Mouse (Mus musculus) cerebellum, adult 9-10 months (tissue): Measurements from ENCODE around the gene Ewsr1.

Experiments
- DNase-seq: peaks from one replicate; pipeline ENCODE4 v3.0.0; 2022

The Ewsr1 gene

GRCm38 (mm10) chr11:5098736-5099542, at the start of gene Ewsr1, which contains the start of gene Rhbdd3:
Gene Ewsr1 (minus strand): TSS chr11:5099266.
Gene Rhbdd3 (plus strand): TSS chr11:5098926.
- peak; percentile 97 for DNase-seq

GRCm38 (mm10) chr11:5145600-5145999, 46.5 kb upstream of the Ewsr1 start:
- no peak for DNase-seq

GRCm38 (mm10) chr11:5141965-5142364, 42.9 kb upstream of the Ewsr1 start:
- DNase-seq = no peak

- no peak for DNase-seq
These were observed 42.2 kb upstream of the Ewsr1 start for GRCm38 (mm10) chr11:5141252-5141651.

- DNase-seq = peak; percentile 56
These were observed 41.6 kb upstream of the Ewsr1 start for GRCm38 (mm10) chr11:5140619-5141018.

- no peak for DNase-seq
These were observed 40.3 kb upstream of the Ewsr1 start for GRCm38 (mm10) chr11:5139372-5139771.

- no peak for DNase-seq
These were observed 39.6 kb upstream of the Ewsr1 start for GRCm38 (mm10) chr11:5138642-5139041.

- no peak for DNase-seq
These were observed 36.8 kb upstream of the Ewsr1 start for GRCm38 (mm10) chr11:5135914-5136313.

GRCm38 (mm10) chr11:5132751-5133150, 33.7 kb upstream of the Ewsr1 start:
- DNase-seq = no peak

- DNase-seq = no peak
These were observed 31.1 kb upstream of the Ewsr1 start for GRCm38 (mm10) chr11:5130111-5130665.

- peak; percentile 41 for DNase-seq
These were observed 30.0 kb upstream of the Ewsr1 start for GRCm38 (mm10) chr11:5129035-5129480.

- DNase-seq = no peak
These were observed 26.6 kb upstream of the Ewsr1 start for GRCm38 (mm10) chr11:5125713-5126112.

GRCm38 (mm10) chr11:5114931-5115581, 16.0 kb upstream of the Ewsr1 start:
- DNase-seq = peak; percentile 83

GRCm38 (mm10) chr11:5113645-5114044, 14.6 kb upstream of the Ewsr1 start:
- DNase-seq = no peak

GRCm38 (mm10) chr11:5109441-5109840, 10.4 kb upstream of the Ewsr1 start:
- no peak for DNase-seq

GRCm38 (mm10) chr11:5103986-5104509, 5.0 kb upstream of the Ewsr1 start:
- no peak for DNase-seq

- no peak for DNase-seq
These were observed 3.3 kb upstream of the Ewsr1 start for GRCm38 (mm10) chr11:5102384-5102783.

- DNase-seq = no peak
These were observed 2.6 kb upstream of the Ewsr1 start for GRCm38 (mm10) chr11:5101641-5102040.

GRCm38 (mm10) chr11:5100801-5101200, 1.7 kb upstream of the Ewsr1 start:
- peak; percentile 49 for DNase-seq

- DNase-seq = peak; percentile 48
These were observed 1.2 kb upstream of the Ewsr1 start for GRCm38 (mm10) chr11:5100283-5100682.

GRCm38 (mm10) chr11:5099576-5100183, 614 bp upstream of the Ewsr1 start:
- peak; percentile 83 for DNase-seq

- peak; percentile 71 for DNase-seq
These were observed 881 bp downstream of the Ewsr1 start for GRCm38 (mm10) chr11:5098035-5098735.
